Mouse (Mus musculus) midbrain, embryonic 10.5 days (tissue): Measurements from ENCODE around the gene Gm9999. TPM values are rescaled to one million over a fixed set of nuclear protein-coding genes. Genes with fewer than 3 reads are reported as not detected.
A peak's percentile ranks its signal among the peaks of the same experiment; 100 is the strongest.

ENCODE experiments used
- DNase-seq: peaks from one replicate; pipeline ENCODE4 v3.0.0-alpha.2; 2017; ENCODE audit warnings: low spot score
- H3K27ac ChIP-seq: fragments of 300-500 bp; sonication (generic); replicated peaks from 2 replicates; pipeline ENCODE4 v1.5.1; 2016; ENCODE audit warnings: mild to moderate bottlenecking
- H3K27me3 ChIP-seq: fragments of 300-500 bp; sonication (generic); 2 replicates; pipeline ENCODE4 v1.6.1; 2016; ENCODE audit warnings: low read depth, mild to moderate bottlenecking; ENCODE audit not compliant: poor library complexity, severe bottlenecking
- H3K36me3 ChIP-seq: fragments of 300-500 bp; sonication (generic); 2 replicates; pipeline ENCODE4 v1.6.1; 2016; ENCODE audit warnings: mild to moderate bottlenecking, moderate library complexity
- H3K4me1 ChIP-seq: fragments of 300-500 bp; sonication (generic); 2 replicates; pipeline ENCODE4 v1.6.1; 2016
- H3K4me3 ChIP-seq: fragments of 300-500 bp; sonication (generic); 2 replicates; pipeline ENCODE4 v1.5.1; 2016; ENCODE audit warnings: mild to moderate bottlenecking, moderate library complexity
- H3K9me3 ChIP-seq: fragments of 300-500 bp; sonication (generic); replicated peaks from 2 replicates; pipeline ENCODE4 v1.6.1; 2016; ENCODE audit warnings: mild to moderate bottlenecking
- WGBS: fragments of 180-500 bp; shearing (Covaris S2); methylation state at CpG from one replicate; pipeline ENCODE4 v1.1.7; 2016; 5-methylcytosine and 5-hydroxymethylcytosine counted together
- polyA plus RNA-seq: library from polyadenylated mRNA; unstranded; fragments of >200 nt; fragmentation: Nextera tagmentation; extraction: Ambion mirVana; gene quantifications from 2 replicates; pipeline ENCODE4 v1.2.1, GENCODE M21; 2016

The Gm9999 gene
- polyA plus RNA-seq, result not detected in 2 replicates

DNA sequence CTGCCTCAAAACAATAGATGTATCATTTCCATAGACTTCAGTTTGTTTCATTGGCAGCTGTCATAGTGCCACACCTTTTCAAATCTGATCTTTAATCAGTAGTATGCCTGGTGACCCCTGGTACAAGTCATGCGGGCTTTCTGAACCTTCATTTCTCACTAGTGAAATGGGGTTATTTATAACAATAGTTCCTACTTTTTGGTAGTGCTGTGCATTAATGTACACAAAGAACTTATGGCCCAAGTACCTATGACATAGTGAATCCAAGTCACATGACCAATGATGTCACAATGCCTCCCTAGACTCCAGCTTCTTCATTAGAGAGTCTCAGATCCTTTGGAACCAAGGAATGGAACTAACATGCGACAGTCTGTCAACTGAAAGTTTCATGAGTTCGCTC lies at the start of gene Gm9999:
Gene Gm9999, plus strand, starts transcription at position 301 of the 400 bp plus-strand sequence.
- no peak for DNase-seq
- no peaks in the 10 kb centered on the region for H3K9me3 ChIP-seq
- no peak within 1 kb of the TSS for H3K27ac ChIP-seq
- H3K4me3 ChIP-seq, result no peak within 1 kb of the TSS
- no peaks in the 10 kb centered on the region for H3K27me3 ChIP-seq
- 93% methylated on average over 3 of the region's 3 CpGs for WGBS
- H3K36me3 ChIP-seq, result no peaks in the 10 kb centered on the region
- H3K4me1 ChIP-seq, result peaks cover 5% of the 10 kb centered on the region

DNA sequence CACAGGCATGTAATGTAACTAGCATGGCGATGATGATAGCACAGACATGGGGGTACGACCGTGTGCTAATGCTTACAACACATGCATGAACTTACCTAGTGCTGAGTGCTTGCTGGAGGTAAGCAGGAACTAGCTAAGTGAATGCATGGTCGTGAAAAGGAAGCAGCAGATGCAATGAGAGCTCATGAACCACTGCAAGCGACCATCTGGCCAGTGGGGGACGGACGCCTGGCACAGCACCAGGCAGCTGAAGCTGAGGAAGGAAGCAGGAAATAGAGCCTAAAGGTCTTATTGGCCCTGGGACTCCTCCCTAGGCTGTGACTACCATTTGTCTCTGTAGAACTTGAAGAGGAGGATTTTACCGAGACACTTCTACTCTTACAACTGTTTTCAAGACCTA lies 48.6 kb upstream of the Gm9999 start:
- DNase-seq, result no peak
- no peaks in the 10 kb centered on the region for H3K27me3 ChIP-seq
- H3K9me3 ChIP-seq, result no peaks in the 10 kb centered on the region
- H3K4me1 ChIP-seq, result no peaks in the 10 kb centered on the region
- 90% methylated on average over 8 of the region's 8 CpGs for WGBS
- H3K27ac ChIP-seq, result no peak overlapping the region
- H3K4me3 ChIP-seq, result no peak overlapping the region
- H3K36me3 ChIP-seq, result peaks cover 83% of the 10 kb centered on the region

DNA sequence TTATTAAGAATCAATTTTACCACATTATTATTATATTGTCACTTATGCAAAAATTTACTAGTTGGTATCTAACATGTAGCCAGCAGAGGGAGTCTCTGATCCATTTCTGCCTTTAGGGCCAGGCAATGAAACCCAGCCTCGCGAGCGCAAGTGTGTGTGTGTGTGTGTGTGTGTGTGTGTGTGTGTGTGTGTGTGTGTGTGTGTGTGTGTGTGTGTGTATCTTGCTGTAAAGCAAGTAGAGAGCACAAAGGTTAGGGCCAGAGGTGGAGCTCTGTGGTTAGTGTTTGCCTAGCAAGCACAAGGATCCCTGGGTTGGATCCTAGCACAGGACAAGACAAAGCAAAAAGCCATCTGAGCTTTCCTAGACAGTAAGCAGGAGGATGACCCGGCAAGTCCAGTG lies 47.5 kb upstream of the Gm9999 start:
- H3K9me3 ChIP-seq, result no peaks in the 10 kb centered on the region
- 68% methylated on average over 4 of the region's 4 CpGs for WGBS
- no peaks in the 10 kb centered on the region for H3K4me1 ChIP-seq
- H3K27me3 ChIP-seq, result no peaks in the 10 kb centered on the region
- H3K27ac ChIP-seq, result no peak overlapping the region
- H3K4me3 ChIP-seq, result no peak overlapping the region
- no peak for DNase-seq
- H3K36me3 ChIP-seq, result peaks cover 86% of the 10 kb centered on the region

DNA sequence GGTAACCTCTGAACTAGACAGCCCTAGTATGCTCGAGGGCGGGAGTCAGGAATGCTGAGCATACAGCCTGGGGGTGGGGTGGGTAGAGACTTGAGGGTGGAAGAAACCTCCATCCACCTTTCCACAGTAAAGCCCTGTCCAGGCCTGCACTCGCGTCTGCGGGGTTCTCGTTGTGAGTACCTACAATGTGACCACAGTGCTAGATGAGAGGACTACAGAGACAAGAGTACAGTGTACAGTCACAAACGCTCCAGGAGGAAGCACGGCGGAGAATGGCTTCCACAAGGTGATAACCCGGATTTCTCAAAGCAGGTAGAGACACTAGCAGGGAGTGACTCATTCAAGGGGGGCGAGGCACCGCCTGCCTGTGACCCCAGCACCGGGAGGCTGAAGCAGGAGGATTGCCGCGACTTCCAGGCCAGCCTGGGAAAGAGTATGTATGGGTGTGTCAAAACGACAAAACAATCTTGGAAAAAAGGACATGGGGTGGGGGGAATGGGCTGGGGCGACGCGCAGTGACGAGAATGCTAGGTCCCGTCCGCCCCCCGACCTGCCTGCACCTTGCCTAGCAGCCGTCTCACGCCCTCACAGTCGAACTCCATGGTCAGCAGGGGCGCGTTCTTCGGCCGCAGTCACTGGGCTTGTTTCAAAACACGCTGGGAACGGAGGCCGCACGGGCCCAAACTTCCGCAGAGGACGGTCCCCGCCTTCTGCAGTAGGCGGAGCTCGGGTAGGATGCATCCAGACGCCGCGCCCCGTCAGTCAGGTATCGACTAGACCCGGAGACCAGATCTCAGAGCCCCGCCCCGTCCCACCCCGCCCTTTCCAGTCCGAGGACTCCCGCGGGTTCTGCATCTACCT lies 25.3 kb upstream of the Gm9999 start, which contains the start of gene Uevld:
Gene Uevld, minus strand, starts transcription at position 697 of the 861 bp plus-strand sequence.
- 2% methylated on average over 51 of the region's 51 CpGs for WGBS
- Histone ChIP-seq H3K4me3 (peak within 1 kb of the TSS; percentile 66), H3K36me3 (peaks cover 25% of the 10 kb centered on the region), H3K9me3 (no peaks in the 10 kb centered on the region), H3K27me3 (peaks cover 23% of the 10 kb centered on the region), H3K27ac (peak within 1 kb of the TSS; percentile 83), H3K4me1 (peaks cover 24% of the 10 kb centered on the region)
- DNase-seq, result peak; percentile 94

DNA sequence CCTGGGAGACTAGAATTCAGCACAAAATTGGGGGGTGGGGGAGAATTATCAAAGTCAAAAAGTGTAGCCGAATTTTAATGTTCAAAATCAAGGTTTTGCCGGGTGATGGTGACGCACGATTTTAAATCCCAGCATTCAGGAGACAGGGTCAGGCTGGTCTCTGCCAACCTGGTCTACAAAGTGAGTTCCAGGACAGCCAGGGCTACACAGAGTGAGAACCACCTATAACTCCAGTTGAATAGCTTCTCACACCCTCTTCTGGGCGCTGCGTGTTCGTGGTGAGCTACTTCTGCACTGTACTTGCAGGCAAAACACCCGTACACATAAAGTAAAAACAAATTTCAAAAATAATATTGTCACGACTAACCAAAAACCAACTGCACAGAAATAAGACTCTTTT lies 24.5 kb upstream of the Gm9999 start:
- Histone ChIP-seq H3K27ac (peak overlapping the region; percentile 83), H3K9me3 (no peaks in the 10 kb centered on the region), H3K36me3 (peaks cover 17% of the 10 kb centered on the region), H3K4me1 (peaks cover 28% of the 10 kb centered on the region), H3K27me3 (peaks cover 23% of the 10 kb centered on the region), H3K4me3 (peak overlapping the region; percentile 66)
- DNase-seq, result no peak
- 24% methylated on average over 9 of the region's 9 CpGs for WGBS

DNA sequence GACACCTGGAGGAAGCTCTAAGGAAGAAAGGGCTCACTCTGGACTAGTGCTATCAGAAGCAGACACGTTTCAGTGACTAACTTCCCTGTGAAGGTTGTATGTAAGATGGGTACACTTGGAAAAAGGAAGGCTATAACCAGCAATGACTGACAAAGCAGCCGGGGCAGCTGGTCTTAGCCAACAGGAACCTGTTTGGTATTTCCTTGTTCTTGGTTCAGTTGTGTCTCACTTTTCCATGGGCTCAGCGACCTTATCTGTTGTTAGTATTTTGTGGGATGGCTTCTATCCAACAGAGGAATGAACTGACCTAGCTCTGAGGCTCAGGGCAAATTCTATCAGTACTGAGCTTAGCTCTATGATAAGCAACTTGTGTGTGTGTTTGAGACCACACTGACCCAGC lies 22.4 kb upstream of the Gm9999 start:
- H3K36me3 ChIP-seq, result no peaks in the 10 kb centered on the region
- DNase-seq, result no peak
- H3K4me1 ChIP-seq, result peaks cover 28% of the 10 kb centered on the region
- 71% methylated on average over 3 of the region's 3 CpGs for WGBS
- H3K4me3 ChIP-seq, result no peak overlapping the region
- no peak overlapping the region for H3K27ac ChIP-seq
- H3K27me3 ChIP-seq, result peaks cover 23% of the 10 kb centered on the region
- H3K9me3 ChIP-seq, result no peaks in the 10 kb centered on the region

DNA sequence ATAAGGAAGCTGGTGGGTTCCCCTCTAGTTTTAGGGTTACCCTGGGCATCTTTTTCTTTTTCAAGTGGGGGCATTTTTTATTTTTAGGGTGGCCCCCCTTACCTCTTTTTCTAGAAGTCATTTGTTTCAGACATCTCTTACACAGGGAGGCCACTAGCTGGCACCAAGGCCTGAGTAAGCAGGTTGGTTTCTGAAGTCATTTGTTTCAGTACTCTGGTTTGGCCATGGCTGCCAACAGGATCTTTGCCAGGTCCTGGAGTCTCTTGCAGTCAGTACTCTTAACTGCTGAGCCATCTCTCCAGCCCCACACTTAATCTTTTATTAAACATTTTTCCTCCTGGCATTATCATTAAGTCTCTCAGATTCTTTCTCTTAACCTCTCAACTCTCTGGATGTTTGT lies 21.2 kb upstream of the Gm9999 start:
- H3K27ac ChIP-seq, result no peak overlapping the region
- H3K9me3 ChIP-seq, result no peaks in the 10 kb centered on the region
- peaks cover 23% of the 10 kb centered on the region for H3K27me3 ChIP-seq
- H3K36me3 ChIP-seq, result no peaks in the 10 kb centered on the region
- H3K4me3 ChIP-seq, result no peak overlapping the region
- H3K4me1 ChIP-seq, result peaks cover 24% of the 10 kb centered on the region
- no peak for DNase-seq

DNA sequence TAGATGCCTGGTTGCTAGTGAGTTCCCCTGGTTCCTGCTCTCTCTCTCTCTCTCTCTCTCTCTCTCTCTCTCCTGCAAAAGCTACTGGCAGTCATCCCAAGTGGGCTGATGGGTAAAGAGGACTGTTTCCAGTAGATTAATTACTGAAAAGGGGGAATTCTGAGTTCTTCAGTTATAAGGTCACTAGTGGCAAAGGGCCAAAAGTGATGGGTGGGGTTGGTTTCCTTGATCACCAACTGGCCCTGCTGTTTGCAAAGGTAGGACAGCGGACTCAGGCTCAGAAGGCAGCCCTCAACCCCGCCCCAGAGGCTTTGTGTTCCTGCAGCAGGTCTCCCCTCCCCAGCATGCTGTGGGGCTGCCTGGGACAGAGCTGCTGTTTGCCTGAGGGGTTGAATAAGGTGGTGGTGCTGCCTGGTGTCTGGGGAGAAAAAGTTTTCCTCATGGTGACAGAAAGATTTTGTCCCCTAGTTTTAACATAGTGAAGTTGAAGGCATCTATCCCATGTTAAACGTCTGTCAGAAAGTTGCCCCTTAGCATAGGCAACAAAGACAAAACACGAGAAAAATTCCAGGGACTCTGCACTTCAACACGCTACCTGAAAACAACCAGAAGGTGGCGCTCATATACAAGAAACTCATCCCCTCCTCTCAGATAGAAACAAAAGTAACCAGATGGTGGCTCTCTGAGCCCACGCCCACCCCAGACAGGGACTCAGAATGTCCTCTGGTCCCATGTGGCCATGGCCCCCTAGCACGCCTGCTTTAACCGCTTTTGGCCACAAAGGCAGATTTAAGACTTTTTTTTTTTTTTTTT lies 20.4 kb upstream of the Gm9999 start:
- under 1% methylated on average over 9 of the region's 9 CpGs for WGBS
- DNase-seq, result peak; percentile 76
- H3K27me3 ChIP-seq, result peaks cover 23% of the 10 kb centered on the region
- H3K36me3 ChIP-seq, result no peaks in the 10 kb centered on the region
- H3K4me1 ChIP-seq, result peaks cover 15% of the 10 kb centered on the region
- no peaks in the 10 kb centered on the region for H3K9me3 ChIP-seq
- peak overlapping the region; percentile 79 for H3K27ac ChIP-seq
- H3K4me3 ChIP-seq, result no peak overlapping the region

DNA sequence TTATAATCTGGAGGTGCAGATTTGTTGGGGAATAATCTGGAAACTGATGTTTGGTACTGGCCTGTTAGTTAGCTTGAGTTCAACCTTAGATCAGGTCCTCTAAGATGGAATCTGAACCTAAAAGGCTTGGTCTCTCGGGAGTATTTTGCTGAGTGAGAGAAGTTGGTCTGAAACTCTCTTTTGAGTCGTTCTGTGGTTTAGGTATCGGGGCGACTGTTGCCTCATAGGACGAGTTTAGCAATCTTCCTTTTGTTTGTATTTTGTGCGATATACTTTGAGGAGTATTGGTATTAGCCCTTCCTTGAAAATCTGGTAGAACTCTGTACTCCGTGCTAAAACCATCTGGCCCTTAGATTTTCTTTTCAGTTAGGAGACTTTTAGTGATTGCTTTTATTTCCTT lies 19.3 kb upstream of the Gm9999 start:
- no peak for DNase-seq
- Histone ChIP-seq H3K4me3 (no peak overlapping the region), H3K9me3 (no peaks in the 10 kb centered on the region), H3K27ac (peak overlapping the region; percentile 67; the same call in 1 of the 2 replicates), H3K27me3 (peaks cover 20% of the 10 kb centered on the region), H3K36me3 (no peaks in the 10 kb centered on the region), H3K4me1 (peaks cover 9% of the 10 kb centered on the region)
- 87% methylated on average over 7 of the region's 7 CpGs for WGBS

DNA sequence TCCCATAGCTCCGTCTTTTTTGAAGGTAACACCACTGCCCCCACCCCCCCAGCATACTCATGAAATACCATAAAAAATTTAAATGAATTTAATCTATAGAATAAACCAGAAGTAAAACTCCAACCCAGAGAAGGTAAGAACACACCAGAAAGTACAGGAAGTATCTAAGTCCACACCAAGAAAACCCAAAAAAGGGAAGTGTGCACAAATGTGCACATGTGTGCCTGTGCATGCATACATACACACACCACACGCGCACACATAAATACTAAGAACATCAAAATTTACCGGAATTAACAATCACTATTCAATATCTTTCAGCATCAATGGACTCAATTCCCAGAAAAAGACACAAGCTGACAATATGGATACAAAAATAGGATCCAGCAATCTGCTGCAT lies 13.5 kb upstream of the Gm9999 start:
- 92% methylated on average over 4 of the region's 4 CpGs for WGBS

DNA sequence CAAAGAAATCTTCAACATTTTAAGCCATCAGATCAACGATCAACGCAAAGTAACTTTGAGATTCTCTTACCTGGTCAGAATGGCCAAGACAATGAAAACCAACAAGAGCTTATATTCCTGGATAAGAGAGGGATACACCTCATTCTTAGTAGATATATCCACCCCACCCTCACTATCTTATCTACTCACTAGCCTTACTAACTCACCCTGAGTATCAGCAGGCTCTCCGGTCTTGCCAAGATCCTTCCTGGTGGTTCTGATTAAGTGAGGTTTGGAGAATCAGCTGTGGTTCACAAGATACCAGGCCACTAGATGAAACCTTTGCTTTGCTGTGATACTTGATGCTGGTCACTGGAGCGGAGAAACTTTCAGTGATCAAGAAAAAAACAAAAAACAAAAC lies 8.7 kb upstream of the Gm9999 start:
- Histone ChIP-seq H3K4me3 (no peak overlapping the region), H3K9me3 (no peaks in the 10 kb centered on the region; the same call in 1 of the 2 replicates), H3K27ac (no peak overlapping the region), H3K36me3 (no peaks in the 10 kb centered on the region), H3K4me1 (no peaks in the 10 kb centered on the region), H3K27me3 (no peaks in the 10 kb centered on the region)
- WGBS, result 91% methylated on average over 4 of the region's 4 CpGs
- DNase-seq, result no peak

More for the DNA sequence above, 13.5 kb upstream of the Gm9999 start:
- H3K4me1 ChIP-seq, result no peaks in the 10 kb centered on the region
- H3K4me3 ChIP-seq, result no peak overlapping the region
- DNase-seq, result no peak
- no peaks in the 10 kb centered on the region; the same call in 1 of the 2 replicates for H3K9me3 ChIP-seq
- H3K36me3 ChIP-seq, result no peaks in the 10 kb centered on the region
- no peak overlapping the region for H3K27ac ChIP-seq
- H3K27me3 ChIP-seq, result no peaks in the 10 kb centered on the region

DNA sequence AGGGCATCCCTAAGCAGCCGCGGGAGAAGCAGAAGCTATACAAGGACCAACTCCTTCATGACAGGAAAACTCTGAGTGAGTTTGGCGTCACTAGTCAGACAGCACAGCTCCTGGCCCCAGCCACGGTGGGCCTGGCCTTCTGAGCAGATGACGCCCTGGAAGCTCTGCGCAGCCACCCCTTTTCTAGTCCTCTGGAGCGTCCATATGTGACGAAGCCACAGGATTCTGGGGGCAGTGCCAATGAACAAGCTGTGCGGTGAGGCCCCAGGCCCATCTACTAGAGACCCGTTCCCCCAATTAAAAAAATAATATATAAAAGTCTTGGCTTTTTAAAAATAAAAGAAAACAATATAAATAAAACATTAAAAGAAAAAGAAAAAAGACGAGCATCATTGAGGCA lies 7.9 kb upstream of the Gm9999 start:
- H3K4me1 ChIP-seq, result no peaks in the 10 kb centered on the region
- H3K4me3 ChIP-seq, result no peak overlapping the region
- no peaks in the 10 kb centered on the region for H3K36me3 ChIP-seq
- WGBS, result 89% methylated on average over 11 of the region's 11 CpGs
- H3K27ac ChIP-seq, result no peak overlapping the region
- H3K9me3 ChIP-seq, result no peaks in the 10 kb centered on the region; the same call in 1 of the 2 replicates
- H3K27me3 ChIP-seq, result no peaks in the 10 kb centered on the region
- DNase-seq, result no peak
